Mouse (Mus musculus): ENCODE data around the gene Mapk8ip1.

Gene Mapk8ip1

DNA sequence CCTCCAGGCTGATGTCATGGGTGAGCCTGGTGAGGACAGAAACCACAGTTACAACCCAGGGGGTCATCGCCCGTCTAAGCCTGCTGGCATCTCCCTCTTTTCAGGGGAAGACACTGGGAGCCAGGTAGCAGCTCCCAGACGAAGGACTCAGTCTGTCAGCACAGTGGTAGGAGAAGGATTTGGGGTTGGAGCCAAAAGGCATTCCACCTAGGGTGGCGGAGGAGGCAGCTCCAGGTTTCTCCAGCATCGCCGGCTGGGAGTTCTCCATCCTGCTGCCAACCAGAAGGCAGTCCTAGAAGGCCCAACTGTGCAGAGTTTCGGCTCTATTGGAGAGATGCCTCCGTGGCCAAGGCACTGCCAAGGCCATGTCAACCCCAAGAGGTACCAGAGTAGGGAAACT, 9.9 kb downstream of the Mapk8ip1 start:
- in situ Hi-C loops (cut with MboI; ENCODE audit: low sequenced_read_pairs), result no loop called here

GRCm38 (mm10) chr2:92390206-92390930, 10.7 kb downstream of the Mapk8ip1 start:
- in situ Hi-C loops (cut with MboI; ENCODE audit: low sequenced_read_pairs), result no loop called here

DNA sequence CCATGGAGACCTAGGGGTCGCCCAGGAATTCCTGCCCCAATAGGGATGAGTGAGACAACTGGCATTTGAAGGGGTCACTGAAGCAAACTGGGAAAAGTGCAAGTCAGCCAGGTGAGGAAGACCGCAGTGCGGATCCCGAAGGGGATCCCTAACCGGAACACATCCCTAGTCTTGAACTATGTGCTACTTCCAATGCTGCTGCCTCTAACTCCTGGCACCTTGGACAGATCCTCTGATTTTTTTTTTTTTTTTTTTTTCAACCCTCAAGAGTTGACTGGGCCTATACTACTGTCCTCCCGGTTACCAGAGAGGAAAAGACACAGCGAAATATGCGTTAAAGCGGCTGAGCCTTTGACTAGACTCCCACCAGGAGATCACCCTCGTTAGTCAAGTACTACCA, 11.4 kb downstream of the Mapk8ip1 start:
- in situ Hi-C loops (cut with MboI; ENCODE audit: low sequenced_read_pairs), result no loop called here

- in situ Hi-C loops (cut with MboI; ENCODE audit: low sequenced_read_pairs), result no loop called here
Observed at GRCm38 (mm10) chr2:92388891-92389641, 12.0 kb downstream of the Mapk8ip1 start.

DNA sequence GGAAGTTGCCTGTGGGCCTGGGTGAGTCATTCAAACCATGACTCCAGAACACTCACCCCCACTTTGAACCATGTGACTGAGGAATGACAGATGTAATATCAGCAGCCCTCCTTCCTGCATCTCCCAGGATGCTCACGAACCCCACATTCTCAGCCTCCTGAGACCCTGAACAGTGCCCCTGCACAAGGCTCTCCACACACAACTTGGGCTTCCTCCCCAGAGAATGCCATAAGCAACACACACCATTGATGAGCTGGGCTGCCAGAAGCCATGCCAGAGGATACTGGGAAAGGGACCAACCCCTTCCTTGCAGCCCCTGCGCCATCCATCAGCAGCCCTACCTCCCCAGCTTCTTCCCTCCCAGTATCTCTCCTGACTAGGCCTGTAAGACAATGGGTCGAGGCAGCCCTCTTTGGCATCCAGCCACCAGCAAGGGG, 13.0 kb downstream of the Mapk8ip1 start:
- in situ Hi-C loops (cut with MboI; ENCODE audit: low sequenced_read_pairs), result no loop called here

- in situ Hi-C loops (cut with MboI; ENCODE audit: low sequenced_read_pairs), result no loop called here
Observed at GRCm38 (mm10) chr2:92387646-92388045, 13.4 kb downstream of the Mapk8ip1 start.

DNA sequence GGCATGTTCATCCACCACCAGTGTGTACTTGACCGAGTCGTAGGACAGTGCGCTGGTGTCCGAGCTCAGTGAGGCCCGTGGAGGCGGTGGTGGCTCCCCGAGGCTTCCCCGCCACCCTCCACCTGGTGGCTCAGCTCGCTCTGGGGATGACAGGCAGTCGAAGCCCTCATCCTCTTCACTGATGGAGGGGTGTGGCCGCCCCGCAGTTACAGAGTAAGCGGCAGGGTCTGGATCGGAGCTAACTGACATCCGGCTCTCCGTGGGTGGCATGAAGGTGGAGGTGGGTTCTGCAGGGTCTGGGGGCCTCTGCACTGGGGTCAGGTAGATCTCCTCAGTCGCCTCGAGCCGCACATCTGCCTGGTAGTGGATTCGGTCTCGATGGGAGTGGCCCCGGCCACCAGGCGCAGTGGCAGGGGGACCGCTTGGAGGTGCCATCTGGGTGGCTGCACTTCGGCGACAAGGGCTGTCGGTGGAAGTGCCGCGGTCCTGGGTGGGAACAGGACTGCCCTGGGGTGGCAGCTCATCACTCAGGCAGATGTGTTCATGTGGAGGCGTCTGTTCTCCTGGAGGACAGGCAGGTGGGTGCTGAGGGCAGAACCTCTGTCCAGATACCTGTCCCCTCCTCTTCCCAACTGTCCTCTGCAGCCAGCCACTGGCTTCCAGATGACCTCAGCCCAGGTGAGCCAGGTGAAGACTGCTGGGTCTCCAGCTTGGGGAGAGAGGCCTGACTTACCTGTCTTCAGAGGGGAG, 14.1 kb downstream of the Mapk8ip1 start:
- in situ Hi-C loops (cut with MboI; ENCODE audit: low sequenced_read_pairs), result no loop called here

DNA sequence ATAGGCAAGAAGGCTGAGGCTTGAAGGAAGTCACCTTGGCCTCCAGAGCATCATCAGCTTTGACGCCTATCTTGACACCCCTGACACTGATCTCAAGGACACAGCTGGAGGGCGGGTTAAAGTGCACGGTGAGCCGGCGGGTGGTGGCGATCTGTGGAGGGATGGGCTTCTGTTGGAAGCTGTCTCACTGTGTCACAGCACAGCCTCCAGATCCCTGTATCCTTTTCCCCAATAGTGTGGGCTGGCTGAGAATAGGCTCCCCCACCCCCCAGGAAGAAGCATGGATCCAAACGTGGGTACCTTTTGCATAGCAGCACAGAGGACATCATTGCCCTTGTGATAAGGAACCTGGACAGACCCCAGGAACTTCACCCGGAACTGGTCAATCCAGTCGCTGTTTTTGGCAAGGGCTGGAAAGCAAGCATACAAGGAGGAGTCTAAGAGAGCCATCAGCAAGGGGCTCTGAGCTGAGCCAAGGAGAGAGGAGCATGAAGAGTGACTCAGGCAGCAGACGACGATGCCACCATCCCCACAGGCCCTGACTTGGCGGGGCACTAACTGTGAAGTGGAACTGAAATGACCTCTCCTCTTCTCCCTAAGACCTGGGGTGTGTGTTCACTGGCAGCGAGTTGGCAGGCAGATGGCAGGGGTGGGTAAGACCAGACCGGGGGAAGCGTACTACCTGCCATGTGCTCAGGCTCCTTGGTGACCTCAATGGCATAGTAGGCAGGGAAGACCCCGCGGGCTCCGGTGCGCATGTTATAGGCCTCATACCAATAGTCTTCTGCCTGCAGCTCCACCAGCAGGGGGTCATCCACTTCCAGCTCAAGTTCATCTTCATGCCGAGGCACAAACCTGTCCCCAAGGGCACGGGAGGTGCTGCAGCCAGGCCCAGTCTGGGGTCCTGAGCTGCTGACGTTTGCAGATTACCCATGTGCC, 15.7 kb downstream of the Mapk8ip1 start:
- in situ Hi-C loops (cut with MboI; ENCODE audit: low sequenced_read_pairs), result no loop called here

- in situ Hi-C loops (cut with MboI; ENCODE audit: low sequenced_read_pairs), result no loop called here
Observed at GRCm38 (mm10) chr2:92384101-92384500, 17.0 kb downstream of the Mapk8ip1 start.

GRCm38 (mm10) chr2:92382759-92383158, 18.3 kb downstream of the Mapk8ip1 start:
- in situ Hi-C loops (cut with MboI; ENCODE audit: low sequenced_read_pairs), result no loop called here

DNA sequence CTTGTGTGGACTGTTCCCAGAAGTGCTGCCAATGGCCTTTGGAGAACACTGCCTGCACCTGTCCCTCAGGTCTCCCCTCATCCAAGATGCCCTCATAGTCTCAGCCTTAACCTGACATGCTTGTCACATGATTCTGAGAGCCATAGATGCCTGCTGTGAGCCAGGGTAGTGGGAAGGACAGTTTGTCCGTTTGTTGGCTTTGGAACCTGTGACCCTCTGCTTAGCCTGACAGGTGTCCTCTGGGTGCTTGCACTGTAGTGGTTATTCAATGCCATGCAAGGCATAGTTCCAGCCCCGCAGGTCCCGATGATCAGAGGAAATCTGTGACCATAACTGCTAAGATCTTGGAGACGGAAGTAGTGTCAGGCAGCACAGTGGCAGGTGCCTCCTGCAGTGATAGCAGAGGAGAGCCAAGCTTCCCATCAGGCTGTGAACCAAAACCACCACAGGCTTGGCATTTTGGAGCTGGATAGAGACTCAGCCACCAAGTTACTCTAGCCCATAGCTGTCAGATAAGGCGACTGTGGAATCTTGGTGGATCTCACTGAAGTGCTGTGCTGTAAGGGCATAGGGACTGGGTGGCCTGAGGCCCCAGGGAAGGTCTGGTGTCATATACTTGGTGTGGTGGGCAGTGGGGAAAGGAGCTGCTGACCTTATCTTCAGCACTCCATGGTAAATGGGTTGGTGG, 19.0 kb downstream of the Mapk8ip1 start, which contains the start of gene 1700029I15Rik:
Gene 1700029I15Rik, plus strand, starts transcription at position 638 of the 688 bp plus-strand sequence.
- in situ Hi-C loops (cut with MboI; ENCODE audit: low sequenced_read_pairs), result no loop called here

GRCm38 (mm10) chr2:92381161-92381560, 19.9 kb downstream of the Mapk8ip1 start:
- in situ Hi-C loops (cut with MboI; ENCODE audit: low sequenced_read_pairs), result no loop called here

DNA sequence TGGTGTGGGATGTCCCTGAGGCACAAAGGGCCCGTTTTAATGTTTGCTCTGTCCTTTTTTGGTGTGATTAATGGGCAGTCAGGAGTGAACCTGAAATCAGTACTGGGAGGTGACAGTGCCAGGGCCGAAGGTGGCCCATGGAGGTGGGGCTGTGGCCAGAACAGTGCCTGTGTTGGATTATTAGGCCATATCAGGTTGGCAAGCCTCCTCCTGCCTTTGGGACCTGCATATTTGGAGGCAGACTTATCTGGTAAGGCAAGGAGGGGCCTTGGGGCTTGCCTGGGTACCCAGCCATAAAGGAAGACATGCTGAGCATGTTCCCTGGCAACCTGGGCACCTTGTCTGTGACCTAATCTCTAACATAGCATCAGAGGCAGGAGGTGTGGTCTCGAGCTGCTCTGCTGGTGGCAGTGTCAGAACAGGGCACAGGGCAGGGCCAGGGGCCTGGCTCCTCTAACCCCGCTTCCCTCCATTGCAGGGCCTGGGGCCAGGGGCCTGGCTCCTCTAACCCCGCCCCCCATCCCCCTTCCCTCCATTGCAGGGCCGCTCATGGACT, 20.5 kb downstream of the Mapk8ip1 start:
- in situ Hi-C loops (cut with MboI; ENCODE audit: low sequenced_read_pairs), result no loop called here

- in situ Hi-C loops (cut with MboI; ENCODE audit: low sequenced_read_pairs), result no loop called here
Observed at GRCm38 (mm10) chr2:92379783-92380494, 21.1 kb downstream of the Mapk8ip1 start.

- in situ Hi-C loops (cut with MboI; ENCODE audit: low sequenced_read_pairs), result no loop called here
Observed at GRCm38 (mm10) chr2:92377320-92377719, 23.7 kb downstream of the Mapk8ip1 start.

- in situ Hi-C loops (cut with MboI; ENCODE audit: low sequenced_read_pairs), result no loop called here
Observed at GRCm38 (mm10) chr2:92376300-92376699, 24.8 kb downstream of the Mapk8ip1 start.

- in situ Hi-C loops (cut with MboI; ENCODE audit: low sequenced_read_pairs), result no loop called here
Observed at GRCm38 (mm10) chr2:92375788-92376187, 25.3 kb downstream of the Mapk8ip1 start.

DNA sequence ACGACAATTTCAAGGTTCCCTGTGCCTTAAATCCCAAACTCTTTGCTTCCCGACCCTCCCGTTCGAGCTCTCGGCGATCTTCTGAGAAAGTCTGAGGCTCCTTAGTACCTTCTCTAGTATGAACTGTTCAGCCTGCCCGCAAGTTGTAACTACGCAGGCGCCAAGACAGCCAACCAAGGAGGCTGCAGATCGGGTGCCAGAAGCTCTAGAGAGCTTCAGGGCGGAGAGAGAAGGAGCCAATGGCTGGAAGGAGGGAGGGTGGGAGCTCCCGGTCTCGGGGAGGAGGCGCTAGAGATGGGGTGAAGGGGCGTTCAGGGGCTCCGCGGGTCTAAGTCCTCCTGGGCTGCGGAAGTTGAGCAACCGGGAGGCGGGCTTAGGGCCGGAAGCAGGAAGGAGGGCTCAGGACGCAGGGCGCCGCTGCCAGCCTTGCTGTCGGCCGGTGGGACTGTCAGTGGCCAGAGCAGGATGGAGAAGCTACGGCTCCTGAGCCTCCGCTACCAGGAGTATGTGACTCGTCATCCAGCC, 25.9 kb downstream of the Mapk8ip1 start:
- in situ Hi-C loops (cut with MboI; ENCODE audit: low sequenced_read_pairs), result no loop called here

DNA sequence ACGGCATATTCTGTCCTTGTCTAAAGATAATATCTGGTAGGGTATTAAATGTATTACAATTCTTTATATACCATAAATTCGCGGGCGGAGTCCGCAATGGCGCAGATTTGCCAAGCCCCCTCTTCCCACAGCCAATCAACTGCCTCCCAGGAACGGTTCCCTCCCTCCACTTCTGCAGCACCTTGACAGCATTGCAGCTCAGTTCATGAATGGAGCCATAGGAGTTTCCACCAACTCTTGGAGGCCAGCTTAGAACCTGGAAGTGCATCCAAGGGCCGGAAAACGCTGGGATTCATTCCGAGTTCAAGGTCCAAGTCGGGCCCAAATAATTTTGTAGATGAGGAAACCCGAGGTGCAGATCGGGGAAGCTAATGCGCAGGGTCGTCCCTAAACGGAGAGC, 26.5 kb downstream of the Mapk8ip1 start, which contains the start of the genes Pex16 and Large2:
Gene Pex16, plus strand, starts transcription at position 163 of the 400 bp plus-strand sequence.
Gene Large2, minus strand, starts transcription at position 356 of the 400 bp plus-strand sequence.
- in situ Hi-C loops (cut with MboI; ENCODE audit: low sequenced_read_pairs), result no loop called here
